Mouse (Mus musculus) right cerebral cortex, postnatal 4 days (tissue): Measurements from ENCODE around the gene Ctbp2.
A peak's percentile ranks its signal among the peaks of the same experiment; 100 is the strongest.

ENCODE experiments used
- DNase-seq: peaks from one replicate; pipeline ENCODE4 v3.0.0-alpha.2; 2022

Ctbp2 gene

DNA sequence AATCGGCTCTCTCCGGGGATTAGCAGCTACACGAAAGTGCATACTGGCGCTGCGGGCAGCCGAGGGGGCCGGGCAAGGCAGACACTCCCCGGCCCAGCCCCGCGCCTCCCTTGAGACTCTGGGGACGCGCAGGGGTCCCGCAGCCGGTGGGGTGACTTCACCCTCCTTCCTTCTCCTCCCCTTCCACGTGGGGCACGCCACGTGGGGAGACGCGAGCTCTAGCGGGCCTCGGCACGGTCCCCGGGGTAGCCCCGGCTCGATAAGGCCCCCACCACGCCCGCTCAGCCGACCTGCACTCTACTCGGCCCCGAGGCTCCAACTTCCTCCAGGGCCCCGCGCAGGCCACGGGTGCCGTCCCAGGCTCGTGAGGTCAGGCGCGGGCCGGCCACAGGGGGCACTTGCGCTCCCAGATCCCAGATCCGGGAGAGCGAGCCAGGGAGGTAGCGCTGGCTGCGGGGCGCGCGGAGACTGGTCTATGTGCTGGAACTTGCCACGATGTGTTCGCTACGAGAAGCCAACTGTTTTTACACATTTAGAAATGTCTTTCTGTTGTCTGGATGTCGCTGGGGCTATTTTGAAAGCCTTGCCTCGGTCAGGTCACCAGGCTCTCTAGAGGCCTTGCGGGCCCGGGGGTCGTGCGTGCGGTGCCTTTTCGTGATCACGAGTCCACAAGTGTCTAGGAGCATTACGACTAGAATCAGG, at the start of gene Ctbp2:
Gene Ctbp2 (minus strand): TSS at position 356 of the 702 bp plus-strand sequence.
- peak; percentile 67 for DNase-seq

DNA sequence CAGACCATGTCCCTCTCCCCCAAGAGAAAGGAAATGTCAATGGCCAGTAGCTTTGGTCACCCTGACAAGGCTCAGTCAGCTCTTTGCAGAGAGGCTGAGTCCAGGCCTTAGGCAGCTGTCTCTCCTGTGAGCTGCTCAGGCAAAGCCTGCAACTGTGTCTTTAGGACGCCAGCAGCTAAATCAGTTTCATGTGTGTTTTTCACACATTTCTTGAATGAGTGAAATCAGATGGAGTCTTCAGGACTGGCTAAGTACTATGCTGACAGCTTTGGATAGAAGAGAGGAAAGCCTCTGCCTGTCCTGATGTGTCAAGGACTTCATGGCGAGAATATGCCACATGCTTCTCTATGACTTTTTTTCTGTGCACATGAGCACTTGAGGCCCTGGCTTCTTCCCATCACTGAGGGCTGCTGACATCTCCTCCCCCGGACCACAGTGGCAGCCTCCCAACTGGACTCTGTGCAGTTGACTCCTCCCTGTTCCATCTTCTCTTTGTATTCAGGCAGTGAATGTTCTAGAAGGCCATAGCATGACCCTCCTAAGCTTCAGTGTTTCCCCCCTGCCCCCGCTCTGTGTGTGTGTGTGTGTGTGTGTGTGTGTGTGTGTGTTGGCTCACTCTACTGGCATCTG, 47.4 kb upstream of the Ctbp2 start:
- no peak for DNase-seq

DNA sequence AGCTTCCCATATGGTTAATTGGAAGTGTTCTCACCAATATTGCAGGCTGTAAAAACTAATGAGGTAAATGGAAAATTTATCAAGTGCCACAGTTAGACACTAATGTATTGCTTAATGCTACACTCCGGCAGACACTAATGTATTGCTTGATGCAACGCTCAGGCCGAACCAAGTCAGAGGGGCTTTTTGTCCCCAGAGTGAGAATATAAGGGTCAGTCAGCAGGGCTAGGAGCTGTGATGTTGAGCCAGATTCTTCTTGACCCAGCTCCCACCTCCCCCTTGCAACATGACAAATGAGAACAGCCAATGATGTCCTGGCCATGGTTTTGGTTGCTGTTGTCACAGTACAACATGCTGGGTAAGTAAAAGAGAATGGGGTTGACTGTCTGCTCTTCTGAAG, 44.8 kb upstream of the Ctbp2 start:
- no peak for DNase-seq

GRCm38 (mm10) chr7:133167903-133168302, 43.7 kb upstream of the Ctbp2 start:
- DNase-seq, result no peak

DNA sequence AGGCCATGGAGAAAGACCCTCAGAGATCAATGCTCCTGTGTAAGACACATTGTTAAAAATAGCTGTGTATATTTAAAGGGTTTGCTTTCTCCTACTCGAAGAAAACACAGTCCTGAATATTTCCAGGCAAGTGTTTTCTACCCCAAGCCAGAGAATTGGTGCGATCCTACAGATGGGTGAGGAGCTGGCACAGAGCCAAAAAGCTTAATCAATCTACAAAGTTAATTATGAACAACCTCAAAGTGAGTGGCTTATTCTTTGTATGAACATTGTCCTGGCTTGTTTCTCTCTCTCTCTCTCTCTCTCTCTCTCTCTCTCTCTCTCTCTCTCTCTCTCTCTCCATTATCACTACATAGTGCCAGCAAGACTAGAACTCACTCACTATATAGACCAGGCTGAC, 40.6 kb upstream of the Ctbp2 start:
- peak; percentile 21 for DNase-seq

GRCm38 (mm10) chr7:133163011-133163410, 38.9 kb upstream of the Ctbp2 start:
- DNase-seq, result no peak

DNA sequence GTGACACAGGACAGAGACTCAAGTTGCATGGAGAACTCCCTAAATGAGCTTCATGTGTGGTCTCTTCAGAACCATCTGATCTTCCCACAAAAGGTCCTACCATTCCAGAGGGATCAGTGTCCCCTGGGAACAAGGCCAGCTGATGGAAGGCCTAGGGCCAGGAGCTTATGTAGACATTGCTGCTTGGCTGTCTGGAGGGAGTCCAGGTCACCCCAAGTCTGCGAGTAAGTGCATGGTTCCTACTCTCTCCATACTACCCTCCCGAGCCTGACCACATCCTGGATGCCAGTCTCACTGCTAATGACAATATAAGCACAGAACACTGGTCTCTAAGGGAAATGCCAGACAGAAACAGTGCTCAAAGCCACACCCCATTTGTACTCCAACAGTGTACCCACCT, 38.0 kb upstream of the Ctbp2 start:
- DNase-seq, result no peak

GRCm38 (mm10) chr7:133161362-133162080, 37.4 kb upstream of the Ctbp2 start:
- DNase-seq, result no peak

DNA sequence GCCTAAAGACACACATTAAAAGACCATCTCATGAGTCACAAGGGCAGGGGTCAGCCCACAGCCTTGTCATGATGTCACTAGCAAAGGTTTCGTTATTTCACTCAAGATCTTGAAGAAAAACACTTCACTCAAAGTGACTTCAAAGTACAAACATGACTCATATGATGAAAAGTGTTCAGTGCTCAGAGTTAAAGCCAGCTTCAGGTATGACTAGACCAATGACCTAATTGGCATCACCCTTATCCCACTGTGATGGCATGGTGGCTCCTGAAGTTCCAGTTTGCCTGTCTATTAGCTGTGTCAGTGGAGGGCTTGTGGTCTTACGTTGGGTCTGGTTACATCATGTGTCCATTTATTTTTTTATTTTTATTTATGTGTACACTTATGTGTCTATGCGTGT, 35.4 kb upstream of the Ctbp2 start:
- DNase-seq, result no peak

GRCm38 (mm10) chr7:133155621-133156020, 31.5 kb upstream of the Ctbp2 start:
- DNase-seq, result no peak

GRCm38 (mm10) chr7:133154846-133155245, 30.7 kb upstream of the Ctbp2 start:
- DNase-seq, result no peak

- DNase-seq, result no peak
These were observed 15.7 kb upstream of the Ctbp2 start for GRCm38 (mm10) chr7:133139689-133140336.

GRCm38 (mm10) chr7:133133552-133133951, 9.4 kb upstream of the Ctbp2 start:
- no peak for DNase-seq

DNA sequence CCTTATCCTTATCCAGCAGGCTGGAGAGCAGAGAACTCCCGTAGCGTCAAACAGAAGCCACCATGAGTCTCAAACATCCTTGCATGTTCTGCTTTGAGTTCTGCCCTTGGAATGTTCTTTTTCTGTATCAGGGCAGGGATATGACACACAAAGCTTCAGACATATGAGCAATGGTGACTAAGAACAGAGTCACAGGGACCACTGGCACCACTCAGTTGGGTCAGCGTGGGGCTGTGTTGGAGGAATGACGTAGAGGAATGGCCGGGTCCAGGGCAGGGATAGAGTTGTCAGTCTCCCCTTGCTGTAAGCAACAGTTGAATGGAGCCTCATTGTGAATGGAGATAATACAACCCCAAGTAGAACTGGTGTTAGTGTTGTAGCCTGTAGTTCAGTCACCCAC, 8.5 kb upstream of the Ctbp2 start:
- no peak for DNase-seq

DNA sequence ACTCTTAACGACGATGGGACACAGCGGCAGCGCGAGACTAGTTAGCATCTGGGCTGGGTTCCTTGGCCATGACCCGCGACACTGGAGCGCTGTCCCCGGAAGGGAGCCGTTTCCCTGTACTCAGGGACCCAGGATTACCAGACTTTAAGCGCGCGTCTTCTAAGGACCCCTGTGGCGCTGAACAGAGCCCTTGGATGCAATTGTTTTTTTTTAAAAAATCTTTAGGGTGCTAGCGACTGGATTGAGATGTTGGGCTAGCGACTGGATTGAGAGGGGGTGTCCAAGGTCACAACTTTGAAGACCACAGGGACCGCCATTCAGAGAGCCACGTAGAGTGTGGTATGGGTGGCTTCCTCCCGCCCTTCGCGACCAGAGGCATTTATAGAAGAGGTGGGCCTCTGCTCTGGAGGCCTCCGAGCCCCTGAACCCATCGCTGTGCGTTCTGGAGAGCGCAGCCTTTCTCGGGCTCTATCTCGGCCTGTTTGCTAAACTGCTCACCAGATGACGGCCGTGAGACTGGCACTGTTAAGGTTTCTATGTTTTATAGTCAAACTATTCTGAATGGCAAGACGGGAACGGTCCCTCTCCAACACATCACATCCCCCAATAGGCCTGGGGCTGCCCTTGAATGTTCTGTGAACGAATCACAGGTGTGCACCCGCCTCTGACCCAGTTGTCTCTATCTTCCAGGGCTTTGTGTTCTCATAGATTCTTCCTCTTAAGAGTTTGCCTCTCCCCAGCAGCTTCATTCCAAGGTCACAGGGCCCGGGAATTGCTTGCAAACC, 739 bp upstream of the Ctbp2 start:
- DNase-seq, result no peak

- peak; percentile 66 for DNase-seq
These were observed 733 bp downstream of the Ctbp2 start, which contains the start of gene Fgfr2 for GRCm38 (mm10) chr7:133123244-133123998. Fgfr2 (minus strand) TSS chr7:133123350.

GRCm38 (mm10) chr7:133122379-133123243, 1.5 kb downstream of the Ctbp2 start:
- DNase-seq, result peak; percentile 53

- DNase-seq, result peak; percentile 42
These were observed 2.3 kb downstream of the Ctbp2 start for GRCm38 (mm10) chr7:133121661-133122378.

GRCm38 (mm10) chr7:133121080-133121607, 3.0 kb downstream of the Ctbp2 start:
- no peak for DNase-seq

DNA sequence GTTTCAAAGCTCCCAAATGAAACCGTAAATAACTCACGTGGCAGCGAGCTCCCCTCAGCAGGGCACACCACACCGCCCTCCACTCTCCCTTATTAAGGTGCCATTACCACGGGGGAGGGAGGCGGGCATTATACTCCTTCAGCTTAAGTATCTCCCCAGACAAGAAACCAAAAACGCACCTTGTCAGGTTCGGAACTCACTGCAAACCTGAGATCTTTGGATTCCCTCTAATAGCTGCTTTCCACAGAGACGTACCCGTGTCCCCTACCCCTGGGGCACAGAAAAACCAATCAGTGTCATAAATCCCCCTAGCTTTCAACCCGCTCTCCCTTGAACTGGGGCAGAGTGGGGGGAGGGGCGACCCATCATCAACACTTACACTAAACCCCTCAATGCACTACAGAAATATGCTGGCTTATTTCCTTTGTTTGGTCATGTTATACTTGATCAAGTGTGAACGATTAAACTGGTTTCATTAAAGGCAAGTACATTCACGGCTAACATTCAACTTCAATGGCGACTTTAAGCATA, 3.9 kb downstream of the Ctbp2 start:
- no peak for DNase-seq
